Comparison of ENCODE assay signal across 14 mouse cellular contexts in genomic region chr3:106832107-106832506, GRCm38 (mm10). TPM values are rescaled to one million over a fixed set of nuclear protein-coding genes. Genes with fewer than 3 reads are reported as not detected.
DNase-seq lines count a peak whose midpoint lies in the region; ATAC-seq and TF ChIP-seq lines count a peak whose summit lies in the region.
"Had no signal": no experiment of that assay in that cellular context is flagged by ENCODE, and none has a peak within 500 bp of the region (broad histone marks: within the 10 kb centered on the region; RNA-seq: fewer than 3 reads in every experiment).

No protein-coding gene starts in this region.

- 63% methylated on average over 1 of the region's 1 CpGs for WGBS in lung, postnatal 0 days
- 75% methylated on average over 1 of the region's 1 CpGs for WGBS in midbrain, embryonic 13.5 days
- 94% methylated on average over 1 of the region's 1 CpGs for WGBS in hindbrain, embryonic 10.5 days

- TF ChIP-seq EP300 in lung, postnatal 0 days (IDR thresholded peaks at IDR 0.05) = no peak

- no peak overlapping the region for H3K4me3 ChIP-seq in lung, postnatal 0 days (ENCODE audit: low read depth, low read length)
- H3K4me3 ChIP-seq in embryonic fibroblast, embryonic 13.5 days (ENCODE audit: insufficient read depth, low read length) = no peak overlapping the region
- no peak overlapping the region for H3K4me3 ChIP-seq in midbrain, embryonic 13.5 days (replicated peaks)
- H3K4me3 ChIP-seq in hindbrain, embryonic 10.5 days = no peak overlapping the region
- H3K4me3 ChIP-seq: embryonic facial prominence, embryonic 13.5 days; left cerebral cortex, adult 2 months had no signal

- no peak overlapping the region for H3K9ac ChIP-seq in lung, postnatal 0 days (replicated peaks; ENCODE audit: low read depth)
- H3K9ac ChIP-seq in midbrain, embryonic 13.5 days (replicated peaks) = no peak overlapping the region
- H3K9ac ChIP-seq: embryonic facial prominence, embryonic 13.5 days had no signal

- no peaks in the 10 kb centered on the region for H3K4me1 ChIP-seq in lung, postnatal 0 days (ENCODE audit: insufficient read depth, low read depth, low read length)
- no peaks in the 10 kb centered on the region for H3K4me1 ChIP-seq in embryonic fibroblast, embryonic 13.5 days (ENCODE audit: control insufficient read depth, insufficient read depth, low read length)
- H3K4me1 ChIP-seq in midbrain, embryonic 13.5 days (replicated peaks) = no peaks in the 10 kb centered on the region
- H3K4me1 ChIP-seq in hindbrain, embryonic 10.5 days (replicated peaks) = no peaks in the 10 kb centered on the region
- H3K4me1 ChIP-seq: embryonic facial prominence, embryonic 13.5 days had no signal

- H3K27ac ChIP-seq in lung, postnatal 0 days (ENCODE audit: low read length) = no peak overlapping the region
- peak overlapping the region; percentile 88 for H3K27ac ChIP-seq in embryonic fibroblast, embryonic 13.5 days (ENCODE audit: insufficient read depth, low read length)
- no peak overlapping the region for H3K27ac ChIP-seq in midbrain, embryonic 13.5 days
- H3K27ac ChIP-seq in hindbrain, embryonic 10.5 days = no peak overlapping the region
- H3K27ac ChIP-seq: embryonic facial prominence, embryonic 13.5 days; left cerebral cortex, adult 2 months had no signal

- TF ChIP-seq CTCF in lung, postnatal 0 days (IDR thresholded peaks at IDR 0.05) = no peak
- TF ChIP-seq CTCF in embryonic fibroblast, embryonic 13.5 days (IDR thresholded peaks at IDR 0.05; ENCODE audit: borderline replicate concordance, insufficient read depth, low read length) = no peak

- H3K4me2 ChIP-seq in lung, postnatal 0 days (replicated peaks; ENCODE audit: low read depth, low read length) = no peak overlapping the region
- no peak overlapping the region for H3K4me2 ChIP-seq in midbrain, embryonic 13.5 days (replicated peaks)
- H3K4me2 ChIP-seq: embryonic facial prominence, embryonic 13.5 days had no signal

- H3K27me3 ChIP-seq in lung, postnatal 0 days (replicated peaks; ENCODE audit: insufficient read depth, low read length) = no peaks in the 10 kb centered on the region
- no peaks in the 10 kb centered on the region for H3K27me3 ChIP-seq in midbrain, embryonic 13.5 days
- H3K27me3 ChIP-seq in hindbrain, embryonic 10.5 days (ENCODE audit: insufficient read depth, poor library complexity, severe bottlenecking) = no peaks in the 10 kb centered on the region
- H3K27me3 ChIP-seq: embryonic facial prominence, embryonic 13.5 days had no signal

- no peaks in the 10 kb centered on the region; the same call in 1 of the 2 replicates for H3K9me3 ChIP-seq in lung, postnatal 0 days (ENCODE audit: low read length)
- H3K9me3 ChIP-seq in midbrain, embryonic 13.5 days = peaks cover 3% of the 10 kb centered on the region; the same call in 1 of the 2 replicates
- peaks cover 12% of the 10 kb centered on the region for H3K9me3 ChIP-seq in hindbrain, embryonic 10.5 days
- H3K9me3 ChIP-seq: embryonic facial prominence, embryonic 13.5 days had no signal

- ATAC-seq in lung, postnatal 0 days = no peak
- ATAC-seq in monocyte, adult 5-6 weeks (replicated peaks; ENCODE audit: insufficient number of reproducible peaks, low FRiP score, low TSS enrichment, poor library complexity, severe bottlenecking) = peak; percentile 95
- ATAC-seq in midbrain, embryonic 13.5 days = no peak

- DNase-seq in lung, postnatal 36 days = peak; percentile 16
- no peak for DNase-seq in lung, postnatal 0 days (ENCODE audit: low spot score)
- peak; percentile 64 to 65 for DNase-seq in CD8-positive naive resting alpha-beta T cell, adult 2 months (ENCODE audit: low read depth in 2 of 2, low spot score in 2 of 2)
- DNase-seq in gastrocnemius, adult 8-10 months (ENCODE audit: low spot score in 2 of 2) = no peak
- DNase-seq in hindbrain, embryonic 10.5 days (ENCODE audit: low spot score) = no peak
- DNase-seq: lung, adult 2 months; right cerebral cortex, postnatal 14 days had no signal

- H3K36me3 ChIP-seq in lung, postnatal 0 days (ENCODE audit: insufficient read depth, low read length) = no peaks in the 10 kb centered on the region
- no peaks in the 10 kb centered on the region for H3K36me3 ChIP-seq in midbrain, embryonic 13.5 days
- no peaks in the 10 kb centered on the region for H3K36me3 ChIP-seq in hindbrain, embryonic 10.5 days
- H3K36me3 ChIP-seq: embryonic facial prominence, embryonic 13.5 days had no signal

- TF ChIP-seq POLR2A in embryonic fibroblast, embryonic 13.5 days (IDR thresholded peaks at IDR 0.05; ENCODE audit: low read depth, low read length) = no peak

RNA-seq across cellular contexts. Expression of gene Olfr266, which starts 6.0 kb away (rescaled TPM):
- not detected in 2 replicates for polyA plus RNA-seq in lung, postnatal 0 days (2015; fragmentation: Nextera tagmentation; extraction: Ambion mirVana)
- polyA plus RNA-seq in embryonic fibroblast, embryonic 13.5 days (2011; ENCODE audit: insufficient read length, low read depth, missing spikeins) = not detected in 2 replicates
- not detected in 3 replicates for total RNA-seq in monocyte, adult 5-6 weeks (2017)
- not detected for total RNA-seq in gastrocnemius, adult 8-10 months (2022)
- polyA plus RNA-seq in midbrain, embryonic 13.5 days (2015; fragmentation: Nextera tagmentation; extraction: Ambion mirVana) = not detected in 2 replicates
- polyA plus RNA-seq in hindbrain, embryonic 10.5 days (2016; fragmentation: Nextera tagmentation; extraction: Ambion mirVana) = not detected in 2 replicates
- total RNA-seq: left cerebral cortex, adult 2 months had no signal
- polyA plus RNA-seq: embryonic facial prominence, embryonic 13.5 days; heart, embryonic 14.5 days; intestine, embryonic 14.5 days; lung, adult 2 months had no signal

RNA-seq across cellular contexts. Expression of gene Cd53, which starts 42.2 kb away (rescaled TPM):
- 30.9 and 31.2 TPM in 2 replicates for polyA plus RNA-seq in lung, postnatal 0 days (2015; fragmentation: Nextera tagmentation; extraction: Ambion mirVana)
- 1.9 and 2.9 TPM in 2 replicates for polyA plus RNA-seq in embryonic fibroblast, embryonic 13.5 days (2011; ENCODE audit: insufficient read length, low read depth, missing spikeins)
- 802 to 1,218 TPM (median 1,102 TPM) in 3 replicates for total RNA-seq in monocyte, adult 5-6 weeks (2017)
- total RNA-seq in gastrocnemius, adult 8-10 months (2022) = 1 to 10 TPM in 1 of 4 experiments, under 1 TPM in 3; 0.46 to 1.6 (median 0.60) TPM
- polyA plus RNA-seq in midbrain, embryonic 13.5 days (2015; fragmentation: Nextera tagmentation; extraction: Ambion mirVana) = 3.8 and 4.7 TPM in 2 replicates
- polyA plus RNA-seq in hindbrain, embryonic 10.5 days (2016; fragmentation: Nextera tagmentation; extraction: Ambion mirVana) = 2.4 and 3.7 TPM in 2 replicates

Comparison
In these comparisons a context has a peak if more than half of its experiments do, and no peak if none do; other contexts are left out.
1. DNase-seq: peak in lung, postnatal 36 days (single experiment) and CD8-positive naive resting alpha-beta T cell, adult 2 months (2 of 2); none in lung, postnatal 0 days (single experiment), gastrocnemius, adult 8-10 months (0 of 2) and hindbrain, embryonic 10.5 days (single experiment).